In the genomic region with DNA sequence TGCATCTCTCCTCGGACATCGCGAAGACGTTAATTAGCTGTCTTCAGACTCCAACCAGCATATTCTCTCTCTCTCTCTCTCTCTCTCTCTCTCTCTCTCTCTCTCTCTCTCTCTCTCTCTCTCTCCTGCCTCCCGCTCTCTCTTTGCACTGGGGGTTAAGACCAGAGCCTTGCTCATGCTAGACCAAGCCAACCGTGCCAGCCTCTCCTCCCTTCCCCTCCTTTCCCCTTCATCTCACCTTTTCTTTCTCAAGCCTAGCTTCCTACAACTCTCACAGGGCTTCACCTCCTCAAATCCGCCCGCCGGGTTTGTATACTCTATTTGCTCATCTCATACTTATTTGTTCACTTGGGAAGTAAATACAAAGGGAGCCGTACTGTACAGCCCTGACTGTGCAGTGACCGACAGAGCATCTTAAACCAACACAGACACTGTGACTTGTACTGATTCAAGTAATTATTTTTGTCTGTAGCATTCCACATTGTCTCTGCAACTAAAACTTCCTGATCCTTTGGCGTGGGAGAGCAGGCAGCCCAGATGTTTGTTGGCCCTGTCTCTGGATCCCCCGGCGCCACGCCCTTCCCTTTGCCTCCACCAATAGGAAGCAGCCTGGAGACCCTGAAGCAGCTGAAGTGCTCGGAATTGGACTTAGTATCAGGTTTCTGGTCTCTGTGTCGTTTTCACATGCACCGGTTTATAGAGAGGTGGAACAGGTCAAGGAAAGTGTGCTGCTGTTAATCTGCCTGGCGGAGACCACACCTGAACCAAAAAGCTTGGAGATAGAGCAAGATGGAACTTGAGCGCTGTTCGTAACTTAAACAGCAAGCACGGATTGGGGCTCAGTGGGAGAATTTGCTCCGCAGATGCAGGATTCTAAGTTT, we compare ENCODE assay signal across 8 mouse cellular contexts.
DNase-seq lines count a peak whose midpoint lies in the region; ATAC-seq lines count a peak whose summit lies in the region.

No protein-coding gene starts in this region.

- peak; percentile 82 for DNase-seq in heart, adult 11 months
- no peak for DNase-seq in heart, adult 9 months (ENCODE audit: low spot score in 2 of 2)
- DNase-seq in brain, adult 2 months (ENCODE audit: low read depth, low spot score), result peak; percentile 8
- DNase-seq in spleen, adult 12 weeks (ENCODE audit: low spot score), result no peak

- WGBS in heart, embryonic 14.5 days, result 21% methylated on average over 23 of the region's 23 CpGs
- WGBS in limb, embryonic 15.5 days, result 18% methylated on average over 23 of the region's 23 CpGs
- 20% methylated on average over 23 of the region's 23 CpGs for WGBS in neural tube, embryonic 14.5 days

- peak overlapping the region; percentile 77 for H3K4me2 ChIP-seq in heart, embryonic 14.5 days (ENCODE audit: low read length)
- H3K4me2 ChIP-seq in limb, embryonic 15.5 days, result peak overlapping the region; percentile 50
- H3K4me2 ChIP-seq in neural tube, embryonic 14.5 days (ENCODE audit: low read depth, low read length), result peak overlapping the region; percentile 45

- H3K9ac ChIP-seq in heart, embryonic 14.5 days (ENCODE audit: low read length), result no peak overlapping the region
- no peak overlapping the region for H3K9ac ChIP-seq in limb, embryonic 15.5 days
- H3K9ac ChIP-seq in neural tube, embryonic 14.5 days (replicated peaks; ENCODE audit: low read depth, low read length), result no peak overlapping the region

- peak; percentile 78 for ATAC-seq in heart, embryonic 14.5 days (ENCODE audit: insufficient number of reproducible peaks, insufficient read depth, low FRiP score, low read depth)
- peak; percentile 84 for ATAC-seq in limb, embryonic 15.5 days (ENCODE audit: insufficient number of reproducible peaks, low FRiP score, low TSS enrichment, low read depth)
- ATAC-seq in neural tube, embryonic 14.5 days (ENCODE audit: low read depth), result peak; percentile 91
- ATAC-seq in monocyte, adult 5-6 weeks (replicated peaks; ENCODE audit: insufficient number of reproducible peaks, low FRiP score, low TSS enrichment, poor library complexity, severe bottlenecking), result no peak

- H3K27me3 ChIP-seq in heart, embryonic 14.5 days (ENCODE audit: control insufficient read depth, insufficient read depth, low read length), result peaks cover 7% of the 10 kb centered on the region; the same call in 1 of the 2 replicates
- H3K27me3 ChIP-seq in limb, embryonic 15.5 days, result 0 out of 2 replicates have a peak, but pooled peaks cover 5% of the 10 kb centered on the region
- H3K27me3 ChIP-seq in neural tube, embryonic 14.5 days (ENCODE audit: control insufficient read depth, insufficient read depth, low read length), result no peaks in the 10 kb centered on the region; the same call in 1 of the 2 replicates

- no peaks in the 10 kb centered on the region for H3K9me3 ChIP-seq in heart, embryonic 14.5 days (ENCODE audit: control insufficient read depth, low read length)
- H3K9me3 ChIP-seq in limb, embryonic 15.5 days, result no peaks in the 10 kb centered on the region
- no peaks in the 10 kb centered on the region for H3K9me3 ChIP-seq in neural tube, embryonic 14.5 days (ENCODE audit: control insufficient read depth, low read length)

- H3K4me3 ChIP-seq in heart, embryonic 14.5 days (ENCODE audit: control insufficient read depth in 1 of 2, insufficient read depth in 1 of 2, low read depth in 1 of 2, low read length in 2 of 2), result peak overlapping the region; percentile 40 to 46
- peak overlapping the region; percentile 34 for H3K4me3 ChIP-seq in limb, embryonic 15.5 days
- peak overlapping the region; percentile 14 for H3K4me3 ChIP-seq in neural tube, embryonic 14.5 days (ENCODE audit: low read depth, low read length)

- H3K36me3 ChIP-seq in heart, embryonic 14.5 days (ENCODE audit: control insufficient read depth, insufficient read depth, low read length), result no peaks in the 10 kb centered on the region
- no peaks in the 10 kb centered on the region for H3K36me3 ChIP-seq in limb, embryonic 15.5 days
- H3K36me3 ChIP-seq in neural tube, embryonic 14.5 days (ENCODE audit: control insufficient read depth, insufficient read depth, low read length), result no peaks in the 10 kb centered on the region

- H3K4me1 ChIP-seq in heart, embryonic 14.5 days (ENCODE audit: control insufficient read depth in 2 of 2, insufficient read depth in 2 of 2, low read length in 2 of 2), result no peaks in the 10 kb centered on the region; a peak in 1 of 4 replicates
- peaks cover 5% of the 10 kb centered on the region; the same call in 1 of the 2 replicates for H3K4me1 ChIP-seq in limb, embryonic 15.5 days
- 0 out of 2 replicates have a peak, but pooled peaks cover 5% of the 10 kb centered on the region for H3K4me1 ChIP-seq in neural tube, embryonic 14.5 days (ENCODE audit: control insufficient read depth, insufficient read depth, low read length)

- H3K27ac ChIP-seq in heart, embryonic 14.5 days (replicated peaks in 1 of 2; ENCODE audit: control insufficient read depth in 1 of 2, insufficient read depth in 1 of 2, low read depth in 2 of 2, low read length in 2 of 2), result no peak overlapping the region
- H3K27ac ChIP-seq in limb, embryonic 15.5 days, result no peak overlapping the region
- H3K27ac ChIP-seq in neural tube, embryonic 14.5 days (ENCODE audit: low read depth, low read length), result no peak overlapping the region

Comparison
In these comparisons a context has a peak if more than half of its experiments do, and no peak if none do; other contexts are left out.
1. DNase-seq: peak in heart, adult 11 months (single experiment) and brain, adult 2 months (single experiment); none in heart, adult 9 months (0 of 2) and spleen, adult 12 weeks (single experiment).
2. Peak in every context shown above with its lines, with median percentiles within 50 percentile points of each other: H3K4me2 ChIP-seq and H3K4me3 ChIP-seq.